Mouse (Mus musculus) midbrain, embryonic 15.5 days (tissue): ENCODE measurements at regions not wholly inside any gene's neighbourhood (a gene's known extent, or its start where the extent isn't known, plus 50 kb on each side); places are given as distances from the start of the nearest gene placed in this dataset.
A peak's percentile ranks its signal among the peaks of the same experiment; 100 is the strongest.

Source experiments
- ATAC-seq: fragments of 200-750 bp; cut with Nextera tagmentation; replicated peaks from 2 replicates; pipeline ENCODE4 v1.8.0; 2017; ENCODE audit warnings: moderate TSS enrichment
- H3K27ac ChIP-seq: fragments of 300-500 bp; sonication (generic); 2 replicates; pipeline ENCODE4 v1.5.1; 2015; ENCODE audit warnings: mild to moderate bottlenecking, inconsistent platforms
- H3K27me3 ChIP-seq: fragments of 300-500 bp; sonication (generic); replicated peaks from 2 replicates; pipeline ENCODE4 v1.6.1; 2015; ENCODE audit warnings: inconsistent platforms
- H3K36me3 ChIP-seq: fragments of 300-500 bp; sonication (generic); replicated peaks from 2 replicates; pipeline ENCODE4 v1.6.1; 2015; ENCODE audit warnings: inconsistent platforms
- H3K4me1 ChIP-seq: fragments of 300-500 bp; sonication (generic); 2 replicates; pipeline ENCODE4 v1.6.1; 2015; ENCODE audit warnings: inconsistent platforms
- H3K4me2 ChIP-seq: fragments of 300-500 bp; sonication (generic); 2 replicates; pipeline ENCODE4 v1.6.1; 2015; ENCODE audit warnings: inconsistent platforms, mild to moderate bottlenecking, moderate library complexity
- H3K4me3 ChIP-seq: fragments of 300-500 bp; sonication (generic); 2 replicates; pipeline ENCODE4 v1.5.1; 2015; ENCODE audit warnings: mild to moderate bottlenecking, inconsistent platforms
- H3K9ac ChIP-seq: fragments of 300-500 bp; sonication (generic); 2 replicates; pipeline ENCODE4 v1.6.1; 2015; ENCODE audit warnings: mild to moderate bottlenecking, inconsistent platforms
- H3K9me3 ChIP-seq: fragments of 300-500 bp; sonication (generic); 2 replicates; pipeline ENCODE4 v1.6.1; 2016; ENCODE audit warnings: inconsistent platforms
- WGBS: fragments of 180-500 bp; shearing (Covaris S2); methylation state at CpG from one replicate; pipeline ENCODE4 v1.1.7; 2015; ENCODE audit warnings: mixed read lengths; 5-methylcytosine and 5-hydroxymethylcytosine counted together

DNA sequence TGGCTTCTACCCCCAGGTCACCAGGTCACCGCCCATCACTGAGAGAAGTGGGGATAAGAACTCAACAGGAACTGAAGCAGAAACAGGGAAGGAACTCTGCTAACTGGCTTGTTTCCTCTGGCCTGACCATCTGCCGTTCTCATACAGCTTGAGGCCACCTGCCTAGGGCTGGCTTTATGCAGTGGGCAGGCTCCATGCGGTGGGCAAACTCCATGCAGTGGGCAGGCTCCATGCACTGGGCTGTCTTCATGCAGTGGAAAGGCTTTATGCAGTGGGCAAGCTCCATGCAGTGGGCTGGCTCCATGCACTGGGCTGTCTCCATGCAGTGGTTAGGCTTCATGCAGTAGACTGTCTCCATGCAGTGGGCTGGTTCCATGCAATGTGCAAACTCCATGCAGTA is 438.8 kb downstream of the Cdh26 start:
- Histone ChIP-seq H3K27ac (no peak overlapping the region), H3K4me2 (no peak overlapping the region), H3K9ac (no peak overlapping the region), H3K27me3 (no peaks in the 10 kb centered on the region), H3K4me3 (no peak overlapping the region), H3K9me3 (no peaks in the 10 kb centered on the region), H3K4me1 (no peaks in the 10 kb centered on the region), H3K36me3 (no peaks in the 10 kb centered on the region)
- WGBS, result 83% methylated on average over 3 of the region's 3 CpGs
- no peak for ATAC-seq

- no peak for ATAC-seq
- no peaks in the 10 kb centered on the region for H3K36me3 ChIP-seq
- H3K27ac ChIP-seq, result no peak overlapping the region
- no peaks in the 10 kb centered on the region for H3K4me1 ChIP-seq
- WGBS, result 81% methylated on average over 12 of the region's 12 CpGs
- H3K9me3 ChIP-seq, result no peaks in the 10 kb centered on the region
- H3K27me3 ChIP-seq, result no peaks in the 10 kb centered on the region
- no peak overlapping the region for H3K4me2 ChIP-seq
- H3K9ac ChIP-seq, result no peak overlapping the region
- no peak overlapping the region for H3K4me3 ChIP-seq
Measured at GRCm38 (mm10) chr2:178878436-178878835, 448.1 kb downstream of the Cdh26 start.

DNA sequence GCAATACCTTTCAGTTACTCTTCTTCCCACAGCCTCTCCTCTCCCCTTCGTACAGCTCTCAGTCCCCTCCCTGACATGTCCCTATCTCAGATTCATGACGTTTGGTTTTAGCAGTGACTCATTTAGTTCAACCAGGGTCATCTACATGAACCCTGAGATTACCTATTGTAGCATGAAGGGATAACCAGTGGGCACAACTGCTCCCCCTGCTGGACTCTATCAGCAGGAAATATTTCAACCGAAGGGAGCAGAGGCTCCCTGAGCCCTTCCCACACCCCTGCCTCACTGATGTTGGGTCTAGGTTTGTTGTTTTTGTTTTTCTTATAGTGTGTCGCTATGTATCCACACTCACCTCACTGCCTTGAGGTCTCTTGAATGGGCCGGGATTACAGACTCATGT is 455.4 kb downstream of the Cdh26 start:
- H3K4me2 ChIP-seq, result no peak overlapping the region
- H3K9ac ChIP-seq, result no peak overlapping the region
- no peak for ATAC-seq
- no peaks in the 10 kb centered on the region for H3K36me3 ChIP-seq
- no peaks in the 10 kb centered on the region for H3K27me3 ChIP-seq
- no peaks in the 10 kb centered on the region for H3K9me3 ChIP-seq
- peaks cover 4% of the 10 kb centered on the region; the same call in 1 of the 2 replicates for H3K4me1 ChIP-seq
- no peak overlapping the region for H3K4me3 ChIP-seq
- 51% methylated on average over 5 of the region's 5 CpGs for WGBS
- H3K27ac ChIP-seq, result no peak overlapping the region

DNA sequence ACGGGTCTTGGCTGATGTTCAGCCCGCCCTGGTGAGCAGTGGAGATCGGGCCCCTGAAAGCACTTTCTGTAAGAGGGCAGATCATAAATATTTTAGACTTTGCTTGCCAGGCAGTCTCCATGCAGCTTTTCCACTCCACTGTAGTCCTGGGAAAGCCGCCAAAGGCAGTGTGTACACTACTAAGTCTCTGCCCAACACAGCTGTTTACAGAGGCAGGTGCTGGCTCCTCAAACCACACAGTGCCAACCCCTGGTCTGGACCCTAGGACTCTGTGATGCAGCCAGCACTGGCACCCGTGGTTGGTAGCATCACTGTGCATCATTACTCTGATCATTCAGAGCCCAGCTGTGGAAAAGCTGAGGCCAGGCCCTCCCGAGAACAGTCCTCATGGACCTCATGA is 458.4 kb downstream of the Cdh26 start:
- ATAC-seq, result peak; percentile 62
- Histone ChIP-seq H3K4me1 (peaks cover 4% of the 10 kb centered on the region; the same call in 1 of the 2 replicates), H3K36me3 (no peaks in the 10 kb centered on the region), H3K4me3 (no peak overlapping the region), H3K27ac (no peak overlapping the region), H3K9me3 (no peaks in the 10 kb centered on the region), H3K9ac (no peak overlapping the region), H3K4me2 (no peak overlapping the region), H3K27me3 (no peaks in the 10 kb centered on the region)
- 71% methylated on average over 6 of the region's 6 CpGs for WGBS

- 86% methylated on average over 5 of the region's 5 CpGs for WGBS
Measured at GRCm38 (mm10) chr2:178902397-178902796, 472.1 kb downstream of the Cdh26 start.

GRCm38 (mm10) chr2:178909325-178909724 is 479.0 kb downstream of the Cdh26 start:
- Histone ChIP-seq H3K27ac (no peak overlapping the region), H3K4me3 (no peak overlapping the region), H3K36me3 (no peaks in the 10 kb centered on the region), H3K9ac (no peak overlapping the region), H3K4me2 (no peak overlapping the region), H3K9me3 (no peaks in the 10 kb centered on the region), H3K27me3 (no peaks in the 10 kb centered on the region), H3K4me1 (no peaks in the 10 kb centered on the region)
- no peak for ATAC-seq
- WGBS, result 68% methylated on average over 7 of the region's 7 CpGs

More at GRCm38 (mm10) chr2:178902397-178902796, 472.1 kb downstream of the Cdh26 start:
- Histone ChIP-seq H3K4me1 (no peaks in the 10 kb centered on the region), H3K9ac (no peak overlapping the region), H3K4me3 (no peak overlapping the region), H3K27me3 (no peaks in the 10 kb centered on the region), H3K36me3 (no peaks in the 10 kb centered on the region), H3K27ac (no peak overlapping the region), H3K9me3 (no peaks in the 10 kb centered on the region), H3K4me2 (no peak overlapping the region)
- ATAC-seq, result no peak

DNA sequence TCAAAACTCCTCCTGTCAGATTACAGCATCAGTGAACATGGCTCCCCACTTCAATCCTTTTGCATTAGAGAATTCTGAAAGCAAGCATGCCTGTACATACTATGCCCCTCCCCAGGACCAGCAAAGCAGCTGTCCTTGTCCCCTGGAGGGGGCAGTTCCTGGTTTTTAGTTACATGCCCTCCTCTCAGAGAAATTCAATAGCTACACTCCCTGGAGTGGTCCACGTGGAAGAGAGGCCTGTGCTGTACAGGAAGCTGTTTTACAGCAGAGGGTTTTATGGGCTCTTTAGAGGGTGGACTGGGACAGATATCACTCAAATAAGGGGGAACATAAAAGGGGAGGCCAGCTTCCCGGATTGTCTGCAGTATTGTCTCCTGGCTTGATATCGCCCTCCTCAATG is 481.3 kb downstream of the Cdh26 start:
- Histone ChIP-seq H3K9ac (no peak overlapping the region), H3K4me2 (no peak overlapping the region), H3K36me3 (no peaks in the 10 kb centered on the region), H3K27me3 (no peaks in the 10 kb centered on the region), H3K4me3 (no peak overlapping the region), H3K27ac (no peak overlapping the region), H3K9me3 (no peaks in the 10 kb centered on the region), H3K4me1 (no peaks in the 10 kb centered on the region)
- no peak for ATAC-seq
- 70% methylated on average over 3 of the region's 3 CpGs for WGBS

DNA sequence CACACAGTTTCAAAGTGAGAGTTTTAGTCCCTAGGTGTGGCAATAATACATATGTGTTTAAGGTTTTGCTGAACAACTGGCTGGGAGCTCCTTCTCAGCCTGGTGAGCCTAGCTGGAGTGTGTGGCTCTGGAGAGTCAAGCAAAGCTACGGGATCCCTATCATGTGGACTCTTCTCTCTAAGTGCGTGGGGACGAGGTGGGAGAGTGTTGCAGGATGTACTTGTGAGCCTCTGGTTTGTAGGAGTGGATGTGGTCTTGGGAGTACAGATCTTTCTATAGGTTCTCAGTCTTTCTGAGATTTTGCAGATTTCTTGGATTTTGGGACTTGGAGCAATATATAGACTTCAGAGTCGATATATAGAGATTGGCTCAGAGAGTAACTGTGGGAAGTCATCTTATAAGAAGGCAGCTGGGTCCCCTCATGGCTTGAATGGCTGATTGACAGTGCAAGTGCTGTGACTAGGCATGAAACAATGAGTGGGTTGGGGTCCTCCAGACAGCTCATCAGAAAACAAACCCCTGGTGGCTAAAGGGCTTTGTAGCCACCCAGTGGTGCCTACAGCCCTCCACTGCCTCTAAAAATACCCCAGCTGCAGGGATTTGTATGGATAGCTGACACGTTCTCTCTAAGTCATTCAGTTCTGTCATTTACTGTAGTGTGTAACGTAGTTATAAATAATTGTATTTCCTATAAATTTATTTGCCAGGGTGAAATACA is 486.1 kb downstream of the Cdh26 start:
- Histone ChIP-seq H3K4me1 (peaks cover 4% of the 10 kb centered on the region), H3K36me3 (no peaks in the 10 kb centered on the region), H3K9me3 (no peaks in the 10 kb centered on the region), H3K4me2 (no peak overlapping the region), H3K27ac (no peak overlapping the region), H3K4me3 (no peak overlapping the region), H3K9ac (no peak overlapping the region), H3K27me3 (no peaks in the 10 kb centered on the region)
- WGBS, result 67% methylated on average over 6 of the region's 6 CpGs
- ATAC-seq, result no peak

- 73% methylated on average over 4 of the region's 4 CpGs for WGBS
- no peaks in the 10 kb centered on the region for H3K27me3 ChIP-seq
- ATAC-seq, result no peak
- no peaks in the 10 kb centered on the region for H3K4me1 ChIP-seq
- H3K27ac ChIP-seq, result no peak overlapping the region
- H3K9ac ChIP-seq, result no peak overlapping the region
- no peaks in the 10 kb centered on the region for H3K36me3 ChIP-seq
- no peak overlapping the region for H3K4me3 ChIP-seq
- H3K4me2 ChIP-seq, result no peak overlapping the region
- no peaks in the 10 kb centered on the region for H3K9me3 ChIP-seq
Measured at GRCm38 (mm10) chr2:178924456-178925115, 494.3 kb downstream of the Cdh26 start.

DNA sequence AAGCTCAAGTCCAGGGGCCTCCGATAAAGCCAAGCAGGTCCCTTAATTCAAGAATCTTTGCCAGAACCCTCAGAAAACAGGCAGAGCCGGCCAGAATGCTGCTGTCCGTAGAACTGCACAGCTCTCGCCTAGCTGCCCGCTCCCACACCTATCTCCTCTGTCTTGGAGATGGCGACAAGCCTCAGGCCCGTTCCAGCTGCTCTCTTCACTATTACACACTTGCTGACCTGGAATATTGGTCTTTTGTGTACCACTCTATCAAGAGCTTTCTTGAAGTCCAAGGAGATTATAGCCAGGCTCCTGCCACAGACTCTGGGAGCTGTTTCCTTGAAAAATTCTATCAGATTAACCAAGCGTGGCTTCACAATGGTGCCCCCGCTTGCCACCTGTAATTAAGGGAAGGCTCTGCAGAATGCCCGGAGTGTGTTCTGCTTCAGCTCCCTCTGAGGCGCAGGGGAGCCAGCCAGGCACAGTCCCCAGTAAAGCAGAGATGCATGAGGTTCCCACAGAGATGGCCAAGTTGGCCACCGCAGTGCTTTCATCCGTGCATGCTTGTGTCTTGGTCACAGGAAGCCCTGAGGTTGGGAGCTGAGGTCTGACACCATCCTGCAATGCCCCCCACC is 496.8 kb downstream of the Cdh26 start:
- Histone ChIP-seq H3K36me3 (no peaks in the 10 kb centered on the region), H3K9ac (no peak overlapping the region), H3K9me3 (no peaks in the 10 kb centered on the region), H3K27me3 (no peaks in the 10 kb centered on the region), H3K4me1 (no peaks in the 10 kb centered on the region), H3K4me2 (no peak overlapping the region), H3K4me3 (no peak overlapping the region), H3K27ac (no peak overlapping the region)
- ATAC-seq, result no peak
- 50% methylated on average over 13 of the region's 13 CpGs for WGBS

GRCm38 (mm10) chr2:178929033-178929432 is 498.7 kb downstream of the Cdh26 start:
- H3K27ac ChIP-seq, result no peak overlapping the region
- WGBS, result 71% methylated on average over 6 of the region's 6 CpGs
- H3K4me3 ChIP-seq, result no peak overlapping the region

DNA sequence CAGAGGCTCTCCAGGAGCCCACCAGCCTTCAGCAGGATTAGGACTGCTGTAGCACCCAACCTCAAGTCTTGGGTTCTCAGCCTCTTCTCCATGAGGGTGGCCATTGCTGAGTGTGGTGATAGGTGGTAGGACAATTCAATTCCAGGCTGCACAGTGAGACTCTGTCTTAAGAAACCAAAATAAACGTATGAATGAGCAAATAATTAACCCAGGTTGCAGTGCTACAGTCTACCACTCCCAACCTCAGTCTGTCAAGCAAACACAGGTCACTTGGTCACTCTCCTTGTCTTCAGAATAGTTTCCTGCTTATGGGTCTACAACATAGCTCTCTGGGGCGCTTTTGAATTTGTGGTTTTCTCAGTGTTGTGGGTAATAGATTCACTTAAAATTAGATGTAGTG is 499.8 kb downstream of the Cdh26 start:
- Histone ChIP-seq H3K4me2 (no peak overlapping the region), H3K9ac (no peak overlapping the region), H3K4me1 (no peaks in the 10 kb centered on the region), H3K27ac (no peak overlapping the region), H3K36me3 (no peaks in the 10 kb centered on the region), H3K27me3 (no peaks in the 10 kb centered on the region), H3K9me3 (no peaks in the 10 kb centered on the region), H3K4me3 (no peak overlapping the region)
- 80% methylated on average over 2 of the region's 2 CpGs for WGBS
- no peak for ATAC-seq

More at GRCm38 (mm10) chr2:178929033-178929432, 498.7 kb downstream of the Cdh26 start:
- Histone ChIP-seq H3K4me2 (no peak overlapping the region), H3K9ac (no peak overlapping the region), H3K36me3 (no peaks in the 10 kb centered on the region), H3K27me3 (no peaks in the 10 kb centered on the region), H3K4me1 (no peaks in the 10 kb centered on the region), H3K9me3 (no peaks in the 10 kb centered on the region)
- ATAC-seq, result no peak
